Mouse (Mus musculus) cortical plate, adult 2 months (tissue): ENCODE data around the gene Csf2rb.
"Not testable (repeated sequence)": the region's sequence is repeated elsewhere in the genome, so short reads cannot be mapped to it uniquely, and the experiment has no call there.

Source experiments
- CTCF ChIP-seq: fragments of 200-500 bp; IDR thresholded peaks from 2 replicates; pipeline ENCODE4 v1.5.1; 2011; ENCODE audit warnings: mild to moderate bottlenecking, control low read depth, low read length; ENCODE audit not compliant: insufficient read depth; ENCODE audit errors: extremely low read depth
- POLR2A ChIP-seq: fragments of 200-500 bp; IDR thresholded peaks from 2 replicates; pipeline ENCODE4 v1.6.1; 2011; ENCODE audit warnings: mild to moderate bottlenecking, low read length, control low read depth; ENCODE audit not compliant: insufficient read depth; ENCODE audit errors: extremely low read depth

GRCm38 (mm10) chr15:78329972-78330371 is 4.4 kb downstream of the Csf2rb start:
- not testable (repeated sequence) for TF ChIP-seq POLR2A, CTCF
